Mouse (Mus musculus) lung, adult 2 months (tissue): ENCODE results near the gene Stau1.

Experiments
- CTCF ChIP-seq: fragments of 200-500 bp; IDR thresholded peaks from 2 replicates; pipeline ENCODE4 v1.5.1; 2011; ENCODE audit warnings: mild to moderate bottlenecking, low read length, control low read depth; ENCODE audit not compliant: insufficient read depth
- POLR2A ChIP-seq: fragments of 200-500 bp; IDR thresholded peaks from 2 replicates; pipeline ENCODE4 v1.6.1; 2011; ENCODE audit warnings: low read depth, mild to moderate bottlenecking, control low read depth, low read length, borderline replicate concordance; ENCODE audit errors: extremely low read depth

DNA sequence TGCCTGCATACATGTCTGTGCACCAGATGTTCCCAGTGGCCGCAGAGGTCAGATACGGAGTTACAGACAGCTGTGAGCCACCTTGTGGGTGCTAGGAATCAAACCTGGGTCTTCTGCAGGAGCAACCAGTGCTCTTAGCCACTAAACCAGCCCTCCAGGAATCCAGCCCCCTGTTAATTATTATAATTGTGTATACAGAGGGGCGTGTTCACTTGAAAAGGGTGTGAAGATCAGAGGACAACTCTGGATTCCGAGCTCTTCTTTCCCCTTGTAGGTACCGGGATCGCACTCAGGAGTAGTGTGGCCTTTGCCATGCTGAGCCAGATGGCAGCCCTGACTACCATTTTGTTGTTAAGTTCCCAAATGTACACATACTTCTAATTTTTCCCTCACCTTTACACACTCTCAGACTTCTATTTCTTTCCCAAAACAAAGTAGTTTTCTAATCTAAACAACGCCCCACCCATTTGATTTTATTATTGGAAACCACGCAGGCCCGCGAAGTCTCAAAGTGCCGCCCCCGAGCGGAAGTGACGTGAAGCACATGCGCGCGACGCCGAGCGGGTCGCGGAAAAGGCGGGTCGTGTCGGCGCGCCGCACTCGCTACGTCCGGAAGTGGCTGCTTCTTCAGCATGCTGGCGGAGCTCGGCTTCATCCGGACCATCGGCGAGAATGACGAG is 18.7 kb upstream of the Stau1 start, which contains the start of gene Ddx27:
- no peak for TF ChIP-seq CTCF
- peak; percentile 29; the same call in 1 of the 2 replicates for TF ChIP-seq POLR2A
